Mouse (Mus musculus) small intestine, adult 2 months (tissue): ENCODE data around the gene Rell1.

ENCODE experiments used
- CTCF ChIP-seq: fragments of 200-500 bp; IDR thresholded peaks from 2 replicates; pipeline ENCODE4 v1.5.1; 2012; ENCODE audit warnings: low read depth, mild to moderate bottlenecking, control low read depth, inconsistent platforms, low read length, moderate library complexity, mixed read lengths; ENCODE audit not compliant: insufficient replicate concordance, insufficient read length; ENCODE audit errors: extremely low read depth
- POLR2A ChIP-seq: fragments of 200-500 bp; IDR thresholded peaks from 2 replicates; pipeline ENCODE4 v1.6.1; 2012; ENCODE audit warnings: low read depth, mild to moderate bottlenecking, control low read depth, inconsistent platforms, low read length, moderate library complexity

- TF ChIP-seq CTCF, result no peak
- TF ChIP-seq POLR2A, result no peak
Measured at GRCm38 (mm10) chr5:63966379-63966778, 2.3 kb downstream of the Rell1 start.
